Mouse (Mus musculus) bone marrow, adult 2 months (tissue): Measurements from ENCODE around the gene Tmem237. TPM values are rescaled to one million over a fixed set of nuclear protein-coding genes. Genes with fewer than 3 reads are reported as not detected.
A peak's percentile ranks its signal among the peaks of the same experiment; 100 is the strongest.

Experiments used
- H3K27ac ChIP-seq: fragments of 200-500 bp; 2 replicates; pipeline ENCODE4 v1.5.1; 2012; ENCODE audit warnings: low read depth, mild to moderate bottlenecking, control low read depth, inconsistent platforms, low read length; ENCODE audit not compliant: control insufficient read depth, poor library complexity, insufficient read depth
- H3K4me1 ChIP-seq: fragments of 200-500 bp; 2 replicates; pipeline ENCODE4 v1.6.1; 2011; ENCODE audit warnings: low read length; ENCODE audit not compliant: control insufficient read depth, insufficient read depth
- H3K4me3 ChIP-seq: fragments of 200-500 bp; replicated peaks from 2 replicates; pipeline ENCODE3; 2011; ENCODE audit warnings: mild to moderate bottlenecking, low read depth, low read length, control low read depth; ENCODE audit not compliant: control insufficient read depth
- CTCF ChIP-seq: fragments of 200-500 bp; IDR thresholded peaks from 2 replicates; pipeline ENCODE4 v1.5.1; 2011; ENCODE audit warnings: low read length, control low read depth; ENCODE audit not compliant: control insufficient read depth, insufficient read depth
- POLR2A ChIP-seq: fragments of 200-500 bp; IDR thresholded peaks from 2 replicates; pipeline ENCODE4 v1.6.1; 2011; ENCODE audit warnings: low read depth, mild to moderate bottlenecking, control low read depth, low read length, borderline replicate concordance; ENCODE audit not compliant: control insufficient read depth
- WGBS: fragments of 180-500 bp; shearing (Covaris S2); methylation state at CpG from one replicate; pipeline ENCODE4 v1.1.7; 2018; 5-methylcytosine and 5-hydroxymethylcytosine counted together
- polyA plus RNA-seq: library from polyadenylated mRNA; stranded (reverse); fragments of >200 nt; gene quantifications from 2 replicates; pipeline ENCODE4 v1.2.4, GENCODE M21; 2011; ENCODE audit warnings: low replicate concordance; ENCODE audit not compliant: missing spikeins, insufficient read depth, insufficient read length

Tmem237 gene
- polyA plus RNA-seq, 1 experiment = 2.3 TPM

DNA sequence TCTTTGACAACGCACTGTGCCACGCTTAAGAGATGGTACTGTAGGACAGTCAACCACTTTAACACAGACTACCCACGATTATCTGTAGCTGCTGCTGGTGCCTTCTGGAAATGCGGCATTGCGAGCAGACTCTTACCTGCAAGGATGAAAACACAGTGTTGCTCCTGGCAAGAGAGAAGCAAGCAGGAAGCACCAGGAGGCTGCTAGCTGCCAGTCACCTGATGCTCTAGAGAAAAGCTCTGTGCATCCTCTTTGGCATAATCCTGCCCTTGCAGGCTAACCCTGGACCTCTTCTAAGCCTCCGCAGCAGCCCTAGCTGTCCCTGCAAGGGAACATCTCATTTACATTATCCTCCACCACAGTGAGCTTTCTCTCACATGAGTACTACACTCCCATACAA, 41.2 kb upstream of the Tmem237 start:
- Histone ChIP-seq H3K27ac (no peak overlapping the region), H3K4me1 (no peaks in the 10 kb centered on the region), H3K4me3 (no peak overlapping the region)
- 81% methylated on average over 6 of the region's 6 CpGs for WGBS
- TF ChIP-seq CTCF = no peak
- TF ChIP-seq POLR2A = no peak

DNA sequence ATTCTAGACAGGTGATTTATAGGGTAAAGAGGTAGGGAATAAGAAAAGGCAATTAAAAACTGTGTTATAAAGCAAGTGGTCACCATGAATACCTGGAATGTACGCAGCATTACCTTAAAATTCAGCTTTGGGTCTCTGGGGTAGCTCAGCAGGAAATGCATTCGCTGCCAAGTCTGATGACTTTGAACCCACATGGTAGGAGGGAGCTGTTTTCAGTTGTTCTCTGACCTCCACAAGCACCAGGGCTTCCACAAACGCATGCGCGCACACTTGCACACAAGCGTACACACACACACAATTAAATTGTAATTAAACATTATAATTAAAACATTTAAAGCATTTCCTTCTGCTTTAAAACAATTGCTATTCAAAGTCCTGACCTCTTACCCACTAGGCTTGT, 40.7 kb upstream of the Tmem237 start:
- TF ChIP-seq POLR2A = no peak
- no peak for TF ChIP-seq CTCF
- no peaks in the 10 kb centered on the region for H3K4me1 ChIP-seq
- no peak overlapping the region for H3K4me3 ChIP-seq
- WGBS = 50% methylated on average over 6 of the region's 6 CpGs
- no peak overlapping the region for H3K27ac ChIP-seq

DNA sequence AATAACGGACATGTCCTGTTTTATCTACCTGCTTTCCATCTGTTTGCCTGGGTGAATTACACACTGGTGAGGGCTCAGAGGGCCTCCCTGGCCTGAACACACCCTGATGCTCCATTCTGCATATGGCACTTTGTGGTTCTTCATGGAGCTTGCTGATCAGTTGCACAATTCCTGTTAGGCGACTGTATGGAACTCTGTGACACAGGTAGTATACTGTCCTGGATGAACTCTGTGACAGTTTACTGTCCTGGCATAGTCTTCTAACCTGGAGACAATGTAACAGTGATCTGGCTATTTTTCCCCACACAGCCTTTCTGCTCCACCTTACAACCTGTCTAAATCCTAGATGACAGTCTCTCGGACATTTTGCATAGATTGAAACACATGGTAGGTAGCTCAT, 38.9 kb upstream of the Tmem237 start:
- no peaks in the 10 kb centered on the region for H3K4me1 ChIP-seq
- H3K4me3 ChIP-seq = no peak overlapping the region
- no peak for TF ChIP-seq POLR2A
- TF ChIP-seq CTCF = no peak
- H3K27ac ChIP-seq = no peak overlapping the region
- WGBS = 72% methylated on average over 3 of the region's 3 CpGs

DNA sequence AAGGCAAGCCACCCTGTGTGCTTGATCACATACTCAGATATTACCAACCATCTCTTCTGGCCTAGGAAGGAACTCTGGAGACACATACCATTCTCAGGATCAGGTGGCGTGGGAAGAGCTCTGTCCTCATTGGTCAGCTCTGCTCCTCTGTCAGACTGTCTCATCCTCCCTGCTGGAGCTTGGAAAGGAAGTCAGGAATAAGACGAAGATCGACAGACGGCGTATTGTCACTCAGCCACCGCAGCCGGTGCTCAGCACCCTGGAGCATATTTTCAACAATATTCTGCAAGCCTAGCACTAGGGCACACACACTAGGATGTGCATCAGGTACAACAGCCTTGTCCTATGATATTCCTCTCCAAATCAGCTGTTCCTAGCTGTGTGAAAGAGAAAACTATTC, 38.3 kb upstream of the Tmem237 start:
- TF ChIP-seq CTCF = no peak
- TF ChIP-seq POLR2A = no peak

DNA sequence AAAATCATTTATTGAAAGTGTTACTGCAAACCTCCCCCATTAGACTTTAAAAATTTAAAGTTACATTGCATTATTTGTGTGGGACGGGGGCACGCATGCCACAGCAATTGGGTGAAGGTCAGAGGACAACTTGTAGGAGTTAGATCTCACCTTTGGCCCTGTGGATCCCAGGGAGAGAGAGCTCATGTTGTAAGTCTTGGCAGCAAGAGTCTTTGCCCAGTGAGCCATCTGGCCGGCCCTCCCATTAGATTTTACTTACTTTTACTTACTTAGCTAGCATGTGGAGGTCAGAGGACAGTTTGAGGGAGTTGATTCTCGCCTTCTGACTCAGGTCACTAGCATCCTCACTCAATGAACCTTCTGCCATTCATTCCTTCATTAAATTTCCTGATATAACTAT, 37.6 kb upstream of the Tmem237 start:
- Histone ChIP-seq H3K4me1 (no peaks in the 10 kb centered on the region), H3K4me3 (no peak overlapping the region), H3K27ac (no peak overlapping the region)
- TF ChIP-seq POLR2A (no peak), CTCF (no peak)
- WGBS = 86% methylated on average over 4 of the region's 4 CpGs

More for the DNA sequence above, 38.3 kb upstream of the Tmem237 start:
- H3K4me1 ChIP-seq = no peaks in the 10 kb centered on the region
- WGBS = 89% methylated on average over 7 of the region's 7 CpGs
- H3K27ac ChIP-seq = no peak overlapping the region
- no peak overlapping the region for H3K4me3 ChIP-seq

DNA sequence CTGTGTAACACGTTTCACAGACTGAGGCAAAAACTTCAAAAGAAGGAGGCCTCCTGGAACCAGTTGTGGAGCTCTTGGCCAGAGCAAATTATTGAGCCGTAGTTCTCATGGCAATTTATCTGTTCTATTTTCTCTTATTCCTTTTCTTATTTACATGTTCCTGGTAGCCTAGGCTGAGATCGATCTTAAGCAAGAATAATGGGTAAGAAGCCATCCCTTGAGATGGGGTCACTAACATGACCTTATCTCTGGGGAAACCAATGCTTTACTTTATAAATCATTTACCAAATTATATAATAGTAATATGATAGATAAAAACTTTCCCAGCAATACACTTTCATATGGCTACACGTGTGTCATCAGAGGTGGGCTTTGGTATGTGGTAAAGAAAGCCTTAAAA, 32.1 kb upstream of the Tmem237 start:
- no peak overlapping the region for H3K4me3 ChIP-seq

DNA sequence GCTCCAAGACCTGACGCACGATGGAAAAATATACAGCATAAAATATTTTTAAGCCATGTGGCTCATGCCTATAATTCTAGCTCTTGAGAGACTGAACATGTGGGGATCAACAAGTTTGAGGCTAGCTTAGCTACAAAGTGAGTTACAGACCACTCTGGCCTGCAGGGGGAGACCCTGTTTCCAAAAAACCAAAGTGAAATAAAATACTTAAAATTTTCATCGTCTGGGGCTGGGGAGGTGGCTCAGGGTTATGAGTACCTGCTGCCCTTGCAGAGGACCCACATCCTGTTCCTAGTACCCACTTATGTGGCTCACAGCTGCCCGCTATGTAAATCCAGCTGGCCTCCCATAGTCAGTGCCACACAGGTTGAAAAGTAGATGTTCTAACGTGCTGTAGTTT, 30.3 kb upstream of the Tmem237 start:
- TF ChIP-seq CTCF = no peak
- no peak for TF ChIP-seq POLR2A
- 47% methylated on average over 5 of the region's 5 CpGs for WGBS
- Histone ChIP-seq H3K4me1 (no peaks in the 10 kb centered on the region), H3K27ac (no peak overlapping the region), H3K4me3 (no peak overlapping the region)

More for the DNA sequence above, 32.1 kb upstream of the Tmem237 start:
- Histone ChIP-seq H3K27ac (no peak overlapping the region), H3K4me1 (no peaks in the 10 kb centered on the region)
- no peak for TF ChIP-seq CTCF
- no peak for TF ChIP-seq POLR2A
- WGBS = 82% methylated on average over 4 of the region's 4 CpGs

DNA sequence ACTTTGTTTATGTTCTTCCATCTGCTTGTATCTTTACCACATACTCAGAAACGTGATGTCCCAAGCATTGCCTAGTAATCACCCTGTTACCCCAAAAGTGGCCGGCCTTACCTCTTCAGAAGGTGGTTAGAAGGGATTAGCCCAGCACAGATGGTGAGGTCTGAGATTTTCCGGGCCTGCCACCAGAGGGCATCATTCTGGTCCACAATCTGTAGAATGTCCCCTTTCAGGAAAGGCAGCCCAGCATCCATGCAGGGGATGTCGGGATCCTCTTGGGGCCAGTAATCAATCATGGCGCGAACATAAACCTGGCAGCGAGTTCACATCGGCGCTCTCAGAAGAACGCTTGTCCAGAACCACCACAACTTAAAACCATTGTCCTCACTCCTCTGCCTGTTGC, 24.3 kb upstream of the Tmem237 start:
- no peak for TF ChIP-seq POLR2A
- TF ChIP-seq CTCF = peak; percentile 65
- Histone ChIP-seq H3K4me3 (no peak overlapping the region), H3K4me1 (no peaks in the 10 kb centered on the region), H3K27ac (no peak overlapping the region)
- WGBS = 80% methylated on average over 10 of the region's 10 CpGs

DNA sequence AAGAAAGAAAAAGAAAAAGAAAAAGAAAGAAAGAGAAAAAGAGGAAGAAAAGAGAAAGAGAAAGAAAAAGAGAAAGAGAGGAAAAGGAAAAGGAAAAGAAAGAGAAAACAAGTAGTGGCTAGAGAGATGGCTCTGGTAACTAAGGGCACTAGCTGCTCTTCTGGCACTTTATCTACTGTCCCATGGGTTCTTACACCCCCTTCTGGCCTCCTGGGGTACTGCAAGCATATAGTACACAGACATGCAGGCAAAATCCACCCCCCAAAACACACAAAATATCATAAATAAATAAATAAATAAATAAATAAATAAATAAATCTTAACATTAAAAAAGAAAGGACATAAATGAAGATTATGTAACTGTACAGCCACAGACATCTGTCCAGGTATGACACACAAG, 22.6 kb upstream of the Tmem237 start:
- Histone ChIP-seq H3K27ac (no peak overlapping the region), H3K4me1 (no peaks in the 10 kb centered on the region), H3K4me3 (no peak overlapping the region)
- TF ChIP-seq CTCF (peak; percentile 64), POLR2A (no peak)

DNA sequence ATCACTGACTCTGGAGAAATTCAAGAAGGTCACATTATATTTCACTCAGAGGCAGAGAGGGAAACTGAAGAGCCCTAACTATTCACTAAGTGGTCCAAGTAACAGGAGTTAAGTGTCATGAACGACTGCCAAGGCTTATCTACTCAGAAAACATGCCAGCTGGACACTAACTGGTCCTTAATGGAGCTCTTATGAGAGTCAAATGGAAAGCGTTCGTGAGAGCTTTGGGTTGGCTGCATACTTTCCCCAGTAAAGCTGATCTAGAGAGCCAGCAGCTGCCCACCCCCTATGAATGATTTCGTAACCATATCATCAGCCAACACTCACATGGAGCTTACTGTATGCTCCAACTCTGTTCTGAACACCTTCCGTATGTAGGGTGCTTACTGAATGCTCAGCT, 14.2 kb upstream of the Tmem237 start:
- TF ChIP-seq CTCF (no peak), POLR2A (no peak)
- Histone ChIP-seq H3K27ac (no peak overlapping the region), H3K4me3 (no peak overlapping the region), H3K4me1 (no peaks in the 10 kb centered on the region)
- WGBS = 67% methylated on average over 5 of the region's 5 CpGs
